Mouse (Mus musculus): ENCODE results near the gene Senp1.

The Senp1 gene

DNA sequence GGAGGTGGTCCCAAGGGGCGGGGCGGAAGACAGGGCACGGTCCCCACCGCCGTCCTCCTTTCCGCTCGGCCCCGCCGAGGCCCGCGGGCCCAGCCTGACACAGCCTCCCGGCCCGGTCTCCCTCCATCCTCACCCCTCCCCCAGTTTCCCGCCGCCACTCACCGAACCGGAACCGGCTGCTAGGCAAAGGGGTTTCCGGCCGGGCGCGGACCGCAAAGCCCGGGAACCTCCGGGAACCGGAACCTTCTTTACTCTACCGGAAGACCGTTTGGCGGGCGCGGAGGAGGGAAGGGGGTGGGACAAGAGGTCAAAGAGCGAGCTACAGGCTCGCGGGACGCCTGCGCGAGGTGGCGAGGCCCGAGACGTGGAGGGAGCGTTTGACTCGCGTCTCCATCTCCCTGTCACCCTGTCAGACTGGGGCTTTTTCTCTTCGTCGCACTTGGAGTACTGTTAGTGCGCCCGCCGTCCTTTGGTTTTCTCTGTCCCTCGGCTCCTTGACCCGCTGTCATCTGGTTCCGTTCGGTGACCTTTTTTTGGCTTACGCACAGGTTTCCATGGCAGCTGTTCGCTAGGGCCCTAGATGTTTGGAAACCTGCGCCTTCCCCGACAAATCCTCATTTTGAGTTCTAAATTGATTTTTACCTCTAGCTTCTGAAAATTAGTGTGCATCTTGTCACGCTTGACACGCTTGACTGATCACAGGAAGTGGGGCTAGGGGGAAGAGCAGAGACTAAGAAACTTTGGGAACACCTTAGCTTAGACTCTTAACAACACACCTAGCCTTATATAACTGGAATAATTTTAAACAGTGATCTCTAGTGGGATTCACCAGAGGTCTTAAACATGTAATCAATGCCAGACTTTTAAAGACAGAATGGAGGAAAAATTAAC lies at the start of gene Senp1:
TSS of gene Senp1 (minus strand) at position 624 of the 891 bp plus-strand sequence.
- peak; percentile 95 for DNase-seq (ENCODE audit: low read depth, low spot score)

DNA sequence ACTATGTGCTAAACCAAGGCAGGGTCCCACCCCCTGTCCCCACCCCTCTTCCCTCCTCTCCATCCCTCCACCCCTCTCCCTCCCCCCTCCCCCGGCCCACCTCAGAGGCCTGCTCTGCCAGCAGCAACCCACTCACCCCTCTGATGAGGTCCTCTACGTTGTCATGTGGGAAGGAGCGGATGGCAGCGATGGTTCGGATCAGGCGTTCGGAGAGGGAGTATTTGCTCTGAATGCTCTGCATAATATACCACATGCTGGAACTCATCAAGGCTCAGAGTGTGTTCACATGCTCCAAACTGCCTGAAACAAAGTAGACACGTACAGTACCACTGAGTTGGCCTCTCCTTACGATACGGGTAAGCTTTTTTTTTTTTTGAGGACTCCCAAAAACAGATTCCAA lies 49.0 kb upstream of the Senp1 start:
- DNase-seq (ENCODE audit: low read depth, low spot score): no peak

DNA sequence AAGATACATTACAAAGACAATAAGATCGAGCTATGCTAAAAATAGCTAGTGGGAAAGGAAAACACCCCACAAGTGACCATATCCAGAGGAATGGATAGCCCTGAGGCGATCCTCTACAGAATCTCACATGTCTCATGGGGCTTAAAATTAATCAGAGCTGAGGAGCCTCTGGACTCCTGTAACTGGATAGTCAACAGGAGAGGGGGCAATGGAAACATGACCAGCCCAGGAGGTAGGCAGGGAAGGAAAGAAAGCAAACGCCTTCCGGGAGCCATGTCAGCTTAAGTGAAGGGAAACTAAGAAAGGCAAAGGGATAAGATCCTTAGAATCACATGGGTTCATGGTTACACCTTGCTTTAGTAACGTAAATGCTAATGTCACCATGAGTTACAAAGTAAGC lies 47.3 kb upstream of the Senp1 start:
- no peak for DNase-seq (ENCODE audit: low read depth, low spot score)

DNA sequence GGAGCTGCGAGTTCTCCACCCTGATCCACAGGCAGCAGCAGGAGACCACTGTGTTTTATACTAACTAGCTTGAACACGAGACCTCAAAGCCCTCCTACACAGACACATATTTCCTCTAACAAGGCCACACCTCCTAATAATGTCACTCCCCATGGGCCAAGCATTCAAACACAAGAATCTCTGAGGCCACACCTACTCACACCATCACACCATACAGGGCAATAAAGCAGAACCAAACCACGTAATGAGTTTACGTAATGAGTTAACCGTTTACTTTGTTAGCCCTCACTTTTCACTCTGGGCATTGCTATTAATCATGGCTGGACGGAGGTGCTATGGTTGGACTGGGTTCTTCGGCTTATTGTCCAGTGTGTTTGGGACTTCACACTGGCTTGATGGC lies 46.2 kb upstream of the Senp1 start:
- no peak for DNase-seq (ENCODE audit: low read depth, low spot score)

DNA sequence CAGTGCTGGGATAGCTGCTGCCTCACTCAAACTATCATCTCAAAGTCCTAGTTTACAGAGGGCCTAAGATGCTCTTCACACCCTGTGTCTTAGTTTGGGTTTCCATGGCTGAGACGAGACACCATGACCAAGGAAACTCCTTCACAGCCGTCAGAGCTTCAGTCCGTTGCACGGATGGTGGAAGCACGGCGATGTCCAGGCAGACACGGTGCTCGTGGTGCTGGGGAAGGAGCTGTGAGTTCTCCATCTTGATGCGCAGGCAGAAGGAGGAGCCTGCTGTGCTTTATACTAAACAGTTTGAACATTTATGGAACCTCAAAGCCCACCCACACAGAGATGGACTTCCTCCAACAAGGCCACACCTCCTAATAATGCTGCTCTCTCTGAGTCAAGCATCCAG lies 43.3 kb upstream of the Senp1 start:
- DNase-seq (ENCODE audit: low read depth, low spot score): no peak

- DNase-seq (ENCODE audit: low read depth, low spot score): no peak
Observed at GRCm38 (mm10) chr15:98135671-98136070, 42.1 kb upstream of the Senp1 start.

DNA sequence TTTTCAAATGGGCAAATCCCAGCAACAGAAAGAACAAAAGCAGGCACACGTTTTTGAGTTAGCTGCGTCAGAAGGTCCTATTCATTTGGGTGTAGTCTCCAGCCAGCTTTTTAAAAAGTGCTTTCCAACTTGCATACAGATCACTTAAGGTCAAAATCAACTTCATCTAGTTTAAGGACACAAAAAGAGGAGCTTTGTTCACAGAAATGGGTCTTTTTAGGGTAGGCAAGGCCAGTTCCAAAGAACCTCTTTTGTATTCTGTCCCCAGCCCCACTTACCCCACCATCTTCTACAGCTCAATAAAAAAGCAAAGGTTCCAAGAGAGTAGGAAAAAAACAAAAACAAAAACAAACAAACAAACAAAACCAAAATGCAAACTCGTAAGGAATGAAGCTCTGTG lies 41.1 kb upstream of the Senp1 start:
- no peak for DNase-seq (ENCODE audit: low read depth, low spot score)

DNA sequence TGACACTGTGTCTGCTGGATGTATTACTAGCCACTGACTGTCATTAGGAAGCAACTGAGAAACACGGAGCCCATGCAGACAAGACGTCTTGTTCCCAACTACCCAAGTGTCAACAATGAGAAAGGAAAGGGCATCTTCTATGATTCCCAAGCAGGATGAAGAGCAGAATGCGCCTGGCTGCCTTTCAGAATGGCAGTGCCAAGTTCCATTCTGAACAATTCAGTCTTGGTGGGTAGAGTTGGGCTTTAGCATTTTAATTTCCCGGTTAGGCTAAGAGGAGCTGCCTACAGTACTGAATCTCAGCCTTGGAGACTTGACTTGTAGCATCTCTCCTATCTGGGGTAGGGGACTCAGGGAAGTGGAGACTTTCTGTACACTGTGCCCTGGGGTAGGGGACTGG lies 40.5 kb upstream of the Senp1 start:
- no peak for DNase-seq (ENCODE audit: low read depth, low spot score)

GRCm38 (mm10) chr15:98133471-98133870 lies 39.9 kb upstream of the Senp1 start:
- DNase-seq (ENCODE audit: low read depth, low spot score): no peak

GRCm38 (mm10) chr15:98131942-98132655 lies 38.6 kb upstream of the Senp1 start:
- peak; percentile 83 for DNase-seq (ENCODE audit: low read depth, low spot score)

DNA sequence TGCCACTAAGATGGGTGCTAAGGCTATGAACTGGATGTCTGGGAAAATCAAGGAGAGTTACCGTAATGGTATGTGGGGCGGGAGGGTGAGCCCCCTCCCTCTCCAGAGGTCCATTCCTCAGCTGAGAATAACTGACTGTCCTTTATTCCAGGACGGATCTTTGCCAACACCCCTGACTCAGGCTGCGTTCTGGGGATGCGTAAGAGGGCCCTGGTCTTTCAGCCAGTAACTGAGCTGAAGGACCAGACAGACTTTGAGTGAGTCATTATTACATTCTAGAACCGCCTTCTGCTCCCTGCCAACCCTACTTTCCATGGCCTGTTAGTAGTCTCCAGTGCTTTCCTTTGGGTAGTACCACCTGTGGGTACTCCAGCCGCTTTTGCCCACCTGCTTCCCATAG lies 37.9 kb upstream of the Senp1 start:
- DNase-seq (ENCODE audit: low read depth, low spot score): no peak

- DNase-seq (ENCODE audit: low read depth, low spot score): no peak
Observed at GRCm38 (mm10) chr15:98131001-98131400, 37.5 kb upstream of the Senp1 start.

DNA sequence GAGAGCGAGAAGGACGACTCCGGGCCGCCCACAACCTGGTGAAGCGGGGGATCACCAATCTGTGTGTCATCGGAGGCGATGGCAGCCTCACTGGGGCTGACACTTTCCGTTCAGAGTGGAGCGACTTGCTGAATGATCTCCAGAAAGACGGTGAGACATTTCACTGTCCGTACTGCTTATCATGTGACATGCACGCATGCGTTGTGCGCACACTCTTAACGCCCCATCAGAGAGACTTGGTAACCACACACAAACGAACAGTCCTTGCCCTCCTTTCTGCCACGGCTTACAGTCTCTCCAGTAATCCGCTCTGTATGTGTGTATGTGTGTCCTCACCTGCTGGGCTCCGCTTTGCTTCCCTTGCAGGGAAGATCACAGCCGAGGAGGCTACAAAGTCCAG lies 27.3 kb upstream of the Senp1 start:
- peak; percentile 71 for DNase-seq (ENCODE audit: low read depth, low spot score)

GRCm38 (mm10) chr15:98119363-98119762 lies 25.8 kb upstream of the Senp1 start:
- DNase-seq (ENCODE audit: low read depth, low spot score): no peak

- DNase-seq (ENCODE audit: low read depth, low spot score): no peak
Observed at GRCm38 (mm10) chr15:98116287-98116686, 22.7 kb upstream of the Senp1 start.

GRCm38 (mm10) chr15:98115779-98116163 lies 22.2 kb upstream of the Senp1 start:
- DNase-seq (ENCODE audit: low read depth, low spot score): no peak

DNA sequence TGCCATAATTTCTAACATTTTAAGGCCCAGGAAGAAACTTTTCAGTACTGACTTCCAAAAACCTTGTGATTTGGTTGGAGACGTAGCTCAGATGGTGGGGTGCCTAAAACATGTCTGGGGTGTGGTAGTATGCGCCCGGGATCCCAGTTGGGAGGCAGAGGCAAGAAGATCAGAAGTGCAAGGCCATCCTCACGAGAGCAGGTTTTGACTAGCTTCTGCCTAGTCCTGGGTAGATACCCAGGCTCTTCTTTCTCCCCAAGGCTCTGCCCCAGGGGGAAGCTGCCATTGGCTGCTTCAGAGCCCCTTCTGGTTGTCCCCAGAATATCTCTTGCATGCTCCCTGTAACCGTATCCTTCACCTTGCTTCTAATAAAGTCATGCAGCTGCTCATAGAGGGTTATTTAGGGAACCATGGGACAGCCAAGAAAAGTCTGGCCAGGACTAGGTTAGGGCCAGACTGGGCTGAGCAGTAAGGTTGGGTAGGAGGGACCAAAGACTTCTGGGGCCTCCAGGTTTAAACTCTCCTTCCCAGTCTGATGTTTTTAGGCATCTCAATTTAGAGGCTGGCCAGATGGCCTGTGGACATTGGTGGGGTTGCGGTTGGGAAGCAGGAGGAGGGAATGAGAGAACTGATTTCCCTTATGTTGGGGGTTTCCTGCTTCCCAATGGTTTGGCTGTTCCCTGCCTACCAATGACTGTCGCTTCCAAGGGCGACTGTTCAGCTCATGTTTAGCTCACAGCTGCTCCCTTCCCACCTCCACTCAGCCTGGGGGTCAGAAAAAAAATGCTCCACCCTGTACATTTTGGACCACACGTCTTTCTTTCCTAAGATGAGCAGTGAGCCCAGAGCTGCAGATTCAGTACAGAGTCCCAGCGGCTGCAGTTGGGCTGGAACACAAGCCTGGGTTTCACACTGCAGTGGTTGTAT lies 21.6 kb upstream of the Senp1 start:
- DNase-seq (ENCODE audit: low read depth, low spot score): peak; percentile 30

GRCm38 (mm10) chr15:98114098-98114851 lies 20.7 kb upstream of the Senp1 start:
- DNase-seq (ENCODE audit: low read depth, low spot score): peak; percentile 51

GRCm38 (mm10) chr15:98111791-98112190 lies 18.2 kb upstream of the Senp1 start:
- DNase-seq (ENCODE audit: low read depth, low spot score): peak; percentile 78

- DNase-seq (ENCODE audit: low read depth, low spot score): peak; percentile 95
Observed at GRCm38 (mm10) chr15:98108297-98109152, 15.0 kb upstream of the Senp1 start.
